Mouse (Mus musculus): ENCODE data around the gene Trib3. TPM values are rescaled to one million over a fixed set of nuclear protein-coding genes. Genes with fewer than 3 reads are reported as not detected.

The Trib3 gene
- total and polyA plus RNA-seq, 2 experiments = 5.4 to 16.2 TPM

DNA sequence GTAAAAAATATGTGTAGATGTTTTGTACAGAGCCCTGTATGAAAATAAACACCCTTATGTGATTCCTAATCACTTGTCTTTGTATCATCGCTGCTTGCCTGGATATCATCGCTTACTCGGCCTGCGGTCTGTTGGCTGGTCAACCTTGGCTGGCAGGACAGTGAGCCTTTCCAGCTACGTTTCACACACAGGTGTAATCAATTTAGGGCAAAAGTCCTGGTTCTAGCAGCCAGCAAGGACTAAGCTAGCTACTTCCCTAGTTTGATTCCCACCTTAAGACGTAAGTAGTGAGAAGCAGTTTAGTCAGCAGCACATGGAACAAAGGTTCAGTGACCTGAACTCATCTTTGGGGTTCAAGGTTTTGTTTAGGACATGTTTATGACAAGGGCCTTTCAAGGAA is 29.9 kb downstream of the Trib3 start:
- no peak overlapping the region for H3K4me3 ChIP-seq (ENCODE audit: insufficient read depth, low read depth, low read length)
- H3K27me3 ChIP-seq (ENCODE audit: control insufficient read depth, insufficient read depth, low read length) = no peaks in the 10 kb centered on the region
- H3K36me3 ChIP-seq (ENCODE audit: control insufficient read depth, insufficient read depth, low read length) = peaks cover 18% of the 10 kb centered on the region
- no peaks in the 10 kb centered on the region for H3K79me2 ChIP-seq (ENCODE audit: control insufficient read depth, insufficient read depth, low read length)
- DNase-seq (ENCODE audit: extremely low read depth, low read depth, low spot score) = peak; percentile 77
- H3K4me1 ChIP-seq (ENCODE audit: control insufficient read depth, insufficient read depth, low read length) = peaks cover 8% of the 10 kb centered on the region; the same call in 1 of the 2 replicates
- no peak overlapping the region for H3K9ac ChIP-seq (ENCODE audit: low read depth, low read length)
- TF ChIP-seq CTCF (IDR thresholded peaks at IDR 0.05; ENCODE audit: low read depth, low read length) (no peak), POLR2A (IDR thresholded peaks at IDR 0.05; ENCODE audit: extremely low read depth, insufficient read depth, low read length) (no peak)
- WGBS = 27% methylated on average over 6 of the region's 6 CpGs
- H3K27ac ChIP-seq (replicated peaks; ENCODE audit: insufficient read depth, low read depth, low read length) = no peak overlapping the region

DNA sequence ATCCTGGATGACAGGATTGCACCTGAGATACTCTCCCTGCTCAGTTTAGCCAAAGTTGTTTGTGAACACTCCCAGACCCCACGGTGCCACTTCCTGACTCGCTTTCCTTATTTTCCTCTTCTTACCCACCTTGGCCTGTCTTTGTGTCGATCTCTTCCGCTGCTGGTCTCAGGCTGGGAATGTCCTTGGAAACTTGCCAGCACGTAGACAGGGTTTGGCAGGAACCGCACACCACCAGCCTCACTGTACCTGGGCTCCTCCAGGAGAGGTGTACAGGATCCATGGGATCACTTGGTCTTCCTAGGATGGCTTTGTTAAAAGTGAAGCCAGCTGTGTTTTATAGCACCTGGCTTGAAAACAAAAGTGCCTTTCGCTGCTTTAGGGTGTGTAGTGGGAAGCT is 30.8 kb downstream of the Trib3 start:
- Histone ChIP-seq H3K9ac (ENCODE audit: low read depth, low read length) (no peak overlapping the region), H3K79me2 (ENCODE audit: control insufficient read depth, insufficient read depth, low read length) (no peaks in the 10 kb centered on the region), H3K4me3 (ENCODE audit: insufficient read depth, low read depth, low read length) (no peak overlapping the region), H3K27me3 (ENCODE audit: control insufficient read depth, insufficient read depth, low read length) (no peaks in the 10 kb centered on the region), H3K4me1 (ENCODE audit: control insufficient read depth, insufficient read depth, low read length) (peaks cover 8% of the 10 kb centered on the region; the same call in 1 of the 2 replicates), H3K36me3 (ENCODE audit: control insufficient read depth, insufficient read depth, low read length) (peaks cover 26% of the 10 kb centered on the region), H3K27ac (replicated peaks; ENCODE audit: insufficient read depth, low read depth, low read length) (no peak overlapping the region)
- DNase-seq (ENCODE audit: extremely low read depth, low read depth, low spot score) = no peak
- 41% methylated on average over 7 of the region's 7 CpGs for WGBS
- no peak for TF ChIP-seq CTCF (IDR thresholded peaks at IDR 0.05; ENCODE audit: low read depth, low read length)
- no peak for TF ChIP-seq POLR2A (IDR thresholded peaks at IDR 0.05; ENCODE audit: extremely low read depth, insufficient read depth, low read length)

DNA sequence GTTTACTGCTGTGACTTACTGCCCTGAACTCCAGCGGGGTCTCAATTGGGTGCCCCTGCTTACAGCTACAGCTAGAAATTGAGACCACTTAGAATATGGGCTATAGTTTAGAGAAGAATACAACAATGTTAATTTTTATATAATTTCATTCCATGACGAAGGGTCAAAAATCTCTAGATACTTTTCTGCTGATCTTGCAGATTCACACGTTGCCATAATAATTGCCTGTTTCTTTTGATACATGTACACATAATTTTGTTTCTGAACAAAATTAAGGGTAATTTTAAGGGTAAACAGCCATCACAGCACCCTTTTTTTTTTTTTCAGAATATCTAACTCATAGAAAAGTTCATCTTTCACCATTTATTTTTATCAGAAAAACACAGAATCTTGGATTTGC is 36.6 kb downstream of the Trib3 start:
- H3K27ac ChIP-seq (replicated peaks; ENCODE audit: insufficient read depth, low read depth, low read length) = no peak overlapping the region
- H3K79me2 ChIP-seq (ENCODE audit: control insufficient read depth, insufficient read depth, low read length) = peaks cover 6% of the 10 kb centered on the region; the same call in 1 of the 2 replicates
- TF ChIP-seq CTCF (IDR thresholded peaks at IDR 0.05; ENCODE audit: low read depth, low read length) (no peak), POLR2A (IDR thresholded peaks at IDR 0.05; ENCODE audit: extremely low read depth, insufficient read depth, low read length) (no peak)
- no peak for DNase-seq (ENCODE audit: extremely low read depth, low read depth, low spot score)
- H3K4me3 ChIP-seq (ENCODE audit: insufficient read depth, low read depth, low read length) = no peak overlapping the region
- H3K4me1 ChIP-seq (ENCODE audit: control insufficient read depth, insufficient read depth, low read length) = 0 out of 2 replicates have a peak, but pooled peaks cover 2% of the 10 kb centered on the region
- 81% methylated on average over 3 of the region's 3 CpGs for WGBS
- no peak overlapping the region for H3K9ac ChIP-seq (ENCODE audit: low read depth, low read length)
- H3K27me3 ChIP-seq (ENCODE audit: control insufficient read depth, insufficient read depth, low read length) = no peaks in the 10 kb centered on the region
- H3K36me3 ChIP-seq (ENCODE audit: control insufficient read depth, insufficient read depth, low read length) = peaks cover 44% of the 10 kb centered on the region

DNA sequence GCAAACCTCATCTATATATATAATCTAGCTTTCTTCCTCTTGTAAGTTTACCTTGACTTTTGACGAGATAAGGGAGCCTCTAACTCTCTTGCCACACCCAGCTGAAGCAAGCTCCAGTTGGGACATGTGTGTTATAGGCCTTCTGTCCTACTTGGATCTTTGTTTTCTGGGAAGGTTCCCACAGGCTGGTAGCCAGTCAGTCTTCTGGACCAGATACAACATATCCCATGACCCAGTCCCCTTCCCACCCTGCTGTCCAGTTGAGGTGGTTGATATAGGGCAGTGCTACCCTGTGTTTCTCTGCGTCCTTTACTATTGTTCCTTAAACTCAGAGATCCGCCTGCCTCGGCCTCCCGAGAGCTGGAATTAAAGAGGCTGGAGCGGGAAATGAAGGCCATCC is 38.4 kb downstream of the Trib3 start:
- H3K4me1 ChIP-seq (ENCODE audit: control insufficient read depth, insufficient read depth, low read length) = peaks cover 4% of the 10 kb centered on the region; the same call in 1 of the 2 replicates
- H3K36me3 ChIP-seq (ENCODE audit: control insufficient read depth, insufficient read depth, low read length) = peaks cover 36% of the 10 kb centered on the region
- no peaks in the 10 kb centered on the region for H3K27me3 ChIP-seq (ENCODE audit: control insufficient read depth, insufficient read depth, low read length)
- TF ChIP-seq POLR2A (IDR thresholded peaks at IDR 0.05; ENCODE audit: extremely low read depth, insufficient read depth, low read length) = no peak
- TF ChIP-seq CTCF (IDR thresholded peaks at IDR 0.05; ENCODE audit: low read depth, low read length) = no peak
- no peak overlapping the region for H3K27ac ChIP-seq (replicated peaks; ENCODE audit: insufficient read depth, low read depth, low read length)
- 89% methylated on average over 6 of the region's 6 CpGs for WGBS
- peaks cover 9% of the 10 kb centered on the region; the same call in 1 of the 2 replicates for H3K79me2 ChIP-seq (ENCODE audit: control insufficient read depth, insufficient read depth, low read length)
- no peak for DNase-seq (ENCODE audit: extremely low read depth, low read depth, low spot score)
- no peak overlapping the region for H3K4me3 ChIP-seq (ENCODE audit: insufficient read depth, low read depth, low read length)
- no peak overlapping the region for H3K9ac ChIP-seq (ENCODE audit: low read depth, low read length)

DNA sequence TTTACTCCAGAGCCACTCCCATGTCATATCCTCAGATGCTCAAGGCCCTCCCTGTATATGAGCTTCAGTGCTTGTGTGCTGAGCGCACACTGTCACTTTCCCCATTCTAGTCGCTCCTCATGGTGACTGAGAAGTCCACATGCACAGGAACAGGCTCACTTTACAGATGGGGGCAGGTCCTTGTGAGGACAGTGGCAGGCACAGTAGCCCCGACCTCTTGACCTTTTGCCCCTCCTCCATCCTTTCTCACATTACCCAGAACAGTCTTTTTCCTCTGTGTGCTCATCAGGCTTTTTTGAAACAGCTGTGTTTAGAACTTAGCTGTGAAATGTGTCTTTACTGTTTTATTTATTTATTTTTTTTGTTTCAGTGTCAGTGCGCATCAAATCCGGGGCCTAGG is 40.1 kb downstream of the Trib3 start:
- Histone ChIP-seq H3K27me3 (ENCODE audit: control insufficient read depth, insufficient read depth, low read length) (no peaks in the 10 kb centered on the region), H3K4me3 (ENCODE audit: insufficient read depth, low read depth, low read length) (no peak overlapping the region), H3K4me1 (ENCODE audit: control insufficient read depth, insufficient read depth, low read length) (peaks cover 4% of the 10 kb centered on the region; the same call in 1 of the 2 replicates), H3K79me2 (ENCODE audit: control insufficient read depth, insufficient read depth, low read length) (peaks cover 15% of the 10 kb centered on the region), H3K36me3 (ENCODE audit: control insufficient read depth, insufficient read depth, low read length) (peaks cover 31% of the 10 kb centered on the region), H3K9ac (ENCODE audit: low read depth, low read length) (no peak overlapping the region), H3K27ac (replicated peaks; ENCODE audit: insufficient read depth, low read depth, low read length) (no peak overlapping the region)
- DNase-seq (ENCODE audit: extremely low read depth, low read depth, low spot score) = no peak
- TF ChIP-seq POLR2A (IDR thresholded peaks at IDR 0.05; ENCODE audit: extremely low read depth, insufficient read depth, low read length) = no peak
- no peak for TF ChIP-seq CTCF (IDR thresholded peaks at IDR 0.05; ENCODE audit: low read depth, low read length)
- 81% methylated on average over 5 of the region's 5 CpGs for WGBS

DNA sequence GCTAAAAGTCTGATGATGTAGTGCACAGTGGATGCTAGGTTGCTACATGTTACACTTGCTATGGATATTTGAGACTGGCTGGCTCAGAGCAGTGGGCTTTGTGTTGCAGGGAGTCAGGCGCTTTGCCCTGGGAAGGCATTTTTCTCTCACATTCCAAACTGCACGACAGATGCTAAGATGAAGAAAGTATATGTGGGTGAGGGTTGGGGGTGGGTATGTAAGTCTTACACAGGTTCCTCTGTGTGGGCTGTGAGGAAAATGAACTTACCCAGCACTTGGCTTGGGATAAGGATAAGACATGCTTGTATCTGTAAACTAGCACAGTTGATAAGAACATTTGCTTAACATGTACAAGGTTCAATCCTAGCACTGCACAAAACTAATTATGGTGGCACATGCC is 41.0 kb downstream of the Trib3 start:
- Histone ChIP-seq H3K27ac (replicated peaks; ENCODE audit: insufficient read depth, low read depth, low read length) (0 out of 2 replicates have a peak overlapping the region, but pooled peaks have one; percentile 24), H3K9ac (ENCODE audit: low read depth, low read length) (no peak overlapping the region)
- TF ChIP-seq CTCF (IDR thresholded peaks at IDR 0.05; ENCODE audit: low read depth, low read length) = no peak
- no peak for TF ChIP-seq POLR2A (IDR thresholded peaks at IDR 0.05; ENCODE audit: extremely low read depth, insufficient read depth, low read length)

More for the DNA sequence above, 41.0 kb downstream of the Trib3 start:
- Histone ChIP-seq H3K27me3 (ENCODE audit: control insufficient read depth, insufficient read depth, low read length) (no peaks in the 10 kb centered on the region), H3K4me3 (ENCODE audit: insufficient read depth, low read depth, low read length) (no peak overlapping the region), H3K36me3 (ENCODE audit: control insufficient read depth, insufficient read depth, low read length) (peaks cover 22% of the 10 kb centered on the region), H3K79me2 (ENCODE audit: control insufficient read depth, insufficient read depth, low read length) (peaks cover 18% of the 10 kb centered on the region), H3K4me1 (ENCODE audit: control insufficient read depth, insufficient read depth, low read length) (peaks cover 4% of the 10 kb centered on the region; the same call in 1 of the 2 replicates)
- 77% methylated on average over 2 of the region's 2 CpGs for WGBS
- peak; percentile 72 for DNase-seq (ENCODE audit: extremely low read depth, low read depth, low spot score)
